Mouse (Mus musculus): Measurements from ENCODE around the gene Hmgxb4.

Hmgxb4 gene

GRCm38 (mm10) chr8:75078215-75078614 lies 85.1 kb downstream of the Hmgxb4 start:
- no peak for DNase-seq

GRCm38 (mm10) chr8:75078851-75079250 lies 85.7 kb downstream of the Hmgxb4 start:
- no peak for DNase-seq

Measured in cerebellum, adult 11-12 months (tissue).